Mouse (Mus musculus) liver, adult 2 months (tissue): ENCODE data around the gene Wdr17.

Experiments
- CTCF ChIP-seq: fragments of 200-500 bp; IDR thresholded peaks from 2 replicates; pipeline ENCODE4 v1.5.1; 2011; ENCODE audit warnings: low read depth, low read length, control low read depth
- POLR2A ChIP-seq: fragments of 200-500 bp; IDR thresholded peaks from 2 replicates; pipeline ENCODE4 v1.6.1; 2011; ENCODE audit warnings: low read length, control low read depth; ENCODE audit not compliant: insufficient read depth; ENCODE audit errors: extremely low read depth

- no peak for TF ChIP-seq POLR2A
- TF ChIP-seq CTCF, result no peak
Observed at GRCm38 (mm10) chr8:54899444-54899843, 12.5 kb upstream of the Wdr17 start.
